Mouse (Mus musculus) forebrain, postnatal 0 days (tissue): ENCODE measurements at regions not wholly inside any gene's neighbourhood (a gene's known extent, or its start where the extent isn't known, plus 50 kb on each side); places are given as distances from the start of the nearest gene placed in this dataset.
A peak's percentile ranks its signal among the peaks of the same experiment; 100 is the strongest.

ENCODE experiments used
- ATAC-seq: fragments of 200-750 bp; cut with Nextera tagmentation; 2 replicates; pipeline ENCODE4 v1.8.0; 2017; ENCODE audit warnings: mild to moderate bottlenecking, moderate library complexity
- DNase-seq: peaks from one replicate; pipeline ENCODE4 v3.0.0-alpha.2; 2015
- H3K27ac ChIP-seq: fragments of 300-500 bp; sonication (generic); 2 replicates; pipeline ENCODE4 v1.5.1; 2014; ENCODE audit warnings: low read depth, mild to moderate bottlenecking, antibody characterized with exemption, low read length, moderate library complexity, mixed read lengths
- H3K27me3 ChIP-seq: fragments of 300-500 bp; sonication (generic); 2 replicates; pipeline ENCODE4 v1.6.1; 2014; ENCODE audit warnings: mild to moderate bottlenecking, low read length, mixed read lengths; ENCODE audit not compliant: insufficient read depth
- H3K36me3 ChIP-seq: fragments of 300-500 bp; sonication (generic); 2 replicates; pipeline ENCODE4 v1.6.1; 2014; ENCODE audit warnings: mild to moderate bottlenecking, moderate library complexity; ENCODE audit not compliant: insufficient read depth
- H3K4me1 ChIP-seq: fragments of 300-500 bp; sonication (generic); 2 replicates; pipeline ENCODE4 v1.6.1; 2014; ENCODE audit warnings: antibody characterized with exemption; ENCODE audit not compliant: insufficient read depth
- H3K4me2 ChIP-seq: fragments of 300-500 bp; sonication (generic); 2 replicates; pipeline ENCODE4 v1.6.1; 2014; ENCODE audit warnings: low read depth, mild to moderate bottlenecking, moderate library complexity
- H3K4me3 ChIP-seq: fragments of 300-500 bp; sonication (generic); 2 replicates; pipeline ENCODE4 v1.5.1; 2014; ENCODE audit warnings: low read depth, low read length, mixed read lengths
- H3K9ac ChIP-seq: fragments of 300-500 bp; sonication (generic); 2 replicates; pipeline ENCODE4 v1.6.1; 2014; ENCODE audit warnings: mild to moderate bottlenecking
- H3K9me3 ChIP-seq: fragments of 300-500 bp; sonication (generic); 2 replicates; pipeline ENCODE4 v1.6.1; 2016; ENCODE audit warnings: low read length
- CTCF ChIP-seq: sonication (generic); IDR thresholded peaks from 2 replicates; pipeline ENCODE4 v1.5.1; 2016; ENCODE audit warnings: antibody characterized with exemption, control low read depth, low read depth
- WGBS: fragments of 180-500 bp; shearing (Covaris S2); extraction: QIAGEN DNeasy Blood & Tissue Kit; methylation state at CpG from one replicate; pipeline ENCODE4 v1.1.7; 2014; 5-methylcytosine and 5-hydroxymethylcytosine counted together

- ATAC-seq, result peak; percentile 10; the same call in 1 of the 2 replicates
- H3K4me1 ChIP-seq, result peaks cover 12% of the 10 kb centered on the region
- DNase-seq, result no peak
- H3K9ac ChIP-seq, result no peak overlapping the region
- no peak overlapping the region for H3K4me2 ChIP-seq
- TF ChIP-seq CTCF, result no peak
- no peaks in the 10 kb centered on the region for H3K36me3 ChIP-seq
- no peak overlapping the region for H3K4me3 ChIP-seq
- peak overlapping the region; percentile 71 for H3K27ac ChIP-seq
- H3K9me3 ChIP-seq, result no peaks in the 10 kb centered on the region
- 20% methylated on average over 4 of the region's 4 CpGs for WGBS
- H3K27me3 ChIP-seq, result no peaks in the 10 kb centered on the region
Measured at GRCm38 (mm10) chr11:21016133-21016746, 74.9 kb upstream of the Peli1 start.

GRCm38 (mm10) chr11:21016791-21017329, 74.2 kb upstream of the Peli1 start:
- ATAC-seq (peak; percentile 82), DNase-seq (peak; percentile 61)
- Histone ChIP-seq H3K4me3 (no peak overlapping the region), H3K36me3 (no peaks in the 10 kb centered on the region), H3K4me1 (peaks cover 12% of the 10 kb centered on the region), H3K27me3 (no peaks in the 10 kb centered on the region), H3K27ac (peak overlapping the region; percentile 71), H3K9me3 (no peaks in the 10 kb centered on the region), H3K9ac (no peak overlapping the region), H3K4me2 (no peak overlapping the region)
- 29% methylated on average over 6 of the region's 6 CpGs for WGBS
- no peak for TF ChIP-seq CTCF

GRCm38 (mm10) chr11:21019829-21020228, 71.3 kb upstream of the Peli1 start:
- no peaks in the 10 kb centered on the region for H3K9me3 ChIP-seq
- no peak for TF ChIP-seq CTCF
- DNase-seq, result peak; percentile 53
- H3K4me3 ChIP-seq, result no peak overlapping the region
- 57% methylated on average over 2 of the region's 2 CpGs for WGBS
- no peaks in the 10 kb centered on the region for H3K27me3 ChIP-seq
- H3K36me3 ChIP-seq, result no peaks in the 10 kb centered on the region
- H3K4me2 ChIP-seq, result no peak overlapping the region
- peak overlapping the region; percentile 54; the same call in 1 of the 2 replicates for H3K27ac ChIP-seq
- H3K4me1 ChIP-seq, result peaks cover 12% of the 10 kb centered on the region
- H3K9ac ChIP-seq, result no peak overlapping the region
- ATAC-seq, result peak; percentile 40

- no peaks in the 10 kb centered on the region for H3K27me3 ChIP-seq
- no peaks in the 10 kb centered on the region for H3K4me1 ChIP-seq
- WGBS, result 44% methylated on average over 4 of the region's 4 CpGs
- no peaks in the 10 kb centered on the region for H3K36me3 ChIP-seq
- peak; percentile 46; the same call in 1 of the 2 replicates for ATAC-seq
- DNase-seq, result no peak
- H3K4me3 ChIP-seq, result no peak overlapping the region
- no peak for TF ChIP-seq CTCF
- no peaks in the 10 kb centered on the region for H3K9me3 ChIP-seq
- no peak overlapping the region for H3K4me2 ChIP-seq
- no peak overlapping the region for H3K9ac ChIP-seq
- H3K27ac ChIP-seq, result no peak overlapping the region
Measured at GRCm38 (mm10) chr11:21024111-21024510, 67.0 kb upstream of the Peli1 start.

- Histone ChIP-seq H3K4me3 (no peak overlapping the region), H3K27me3 (no peaks in the 10 kb centered on the region), H3K27ac (no peak overlapping the region), H3K4me1 (no peaks in the 10 kb centered on the region), H3K9ac (no peak overlapping the region), H3K9me3 (no peaks in the 10 kb centered on the region), H3K36me3 (no peaks in the 10 kb centered on the region), H3K4me2 (no peak overlapping the region)
- WGBS, result 48% methylated on average over 2 of the region's 2 CpGs
- ATAC-seq, result no peak
- no peak for DNase-seq
- no peak for TF ChIP-seq CTCF
Measured at GRCm38 (mm10) chr11:21024521-21024920, 66.6 kb upstream of the Peli1 start.

GRCm38 (mm10) chr11:21027299-21027698, 63.8 kb upstream of the Peli1 start:
- no peaks in the 10 kb centered on the region for H3K4me1 ChIP-seq
- ATAC-seq (peak; percentile 51), DNase-seq (no peak)
- no peak overlapping the region for H3K9ac ChIP-seq
- peak overlapping the region; percentile 22; the same call in 1 of the 2 replicates for H3K27ac ChIP-seq
- H3K4me2 ChIP-seq, result no peak overlapping the region
- 70% methylated on average over 4 of the region's 4 CpGs for WGBS
- no peaks in the 10 kb centered on the region for H3K36me3 ChIP-seq
- H3K4me3 ChIP-seq, result no peak overlapping the region
- no peak for TF ChIP-seq CTCF
- H3K27me3 ChIP-seq, result no peaks in the 10 kb centered on the region
- no peaks in the 10 kb centered on the region for H3K9me3 ChIP-seq

- Histone ChIP-seq H3K4me1 (0 out of 2 replicates have a peak, but pooled peaks cover 4% of the 10 kb centered on the region), H3K9ac (no peak overlapping the region), H3K27ac (no peak overlapping the region), H3K9me3 (no peaks in the 10 kb centered on the region), H3K4me2 (no peak overlapping the region), H3K36me3 (no peaks in the 10 kb centered on the region), H3K4me3 (no peak overlapping the region), H3K27me3 (no peaks in the 10 kb centered on the region)
- 97% methylated on average over 6 of the region's 6 CpGs for WGBS
- no peak for ATAC-seq
- TF ChIP-seq CTCF, result no peak
- DNase-seq, result no peak
Measured at GRCm38 (mm10) chr11:21030362-21030761, 60.7 kb upstream of the Peli1 start.
